Mouse (Mus musculus) ovary, postnatal 14 days (tissue): ENCODE data around the gene Ganc.

Experiments
- DNase-seq: peaks from one replicate; pipeline ENCODE4 v3.0.0; 2022; ENCODE audit warnings: low spot score

Gene Ganc

GRCm38 (mm10) chr2:120501931-120502604 lies 98.4 kb downstream of the Ganc start:
- no peak for DNase-seq

DNA sequence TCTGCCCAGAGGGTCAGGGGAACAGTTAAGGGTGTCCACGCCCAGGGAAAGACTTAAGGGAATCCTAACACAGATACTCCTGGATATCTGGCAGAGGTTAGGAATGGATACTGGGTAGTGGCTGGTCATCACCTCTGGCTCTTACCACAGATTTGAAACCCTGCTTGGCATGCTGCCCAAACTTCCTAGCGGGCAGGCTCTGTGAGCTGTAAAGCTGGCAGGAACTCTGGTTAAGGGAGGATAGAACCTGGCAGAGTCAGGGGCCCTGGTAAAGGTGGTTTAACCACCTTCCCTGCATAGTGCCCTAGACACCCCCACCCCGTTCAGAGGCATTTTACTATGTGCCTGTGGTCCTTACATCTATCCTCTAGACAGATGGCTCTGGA lies 98.9 kb downstream of the Ganc start:
- peak; percentile 13 for DNase-seq

GRCm38 (mm10) chr2:120503094-120503493 lies 99.4 kb downstream of the Ganc start:
- DNase-seq = no peak

DNA sequence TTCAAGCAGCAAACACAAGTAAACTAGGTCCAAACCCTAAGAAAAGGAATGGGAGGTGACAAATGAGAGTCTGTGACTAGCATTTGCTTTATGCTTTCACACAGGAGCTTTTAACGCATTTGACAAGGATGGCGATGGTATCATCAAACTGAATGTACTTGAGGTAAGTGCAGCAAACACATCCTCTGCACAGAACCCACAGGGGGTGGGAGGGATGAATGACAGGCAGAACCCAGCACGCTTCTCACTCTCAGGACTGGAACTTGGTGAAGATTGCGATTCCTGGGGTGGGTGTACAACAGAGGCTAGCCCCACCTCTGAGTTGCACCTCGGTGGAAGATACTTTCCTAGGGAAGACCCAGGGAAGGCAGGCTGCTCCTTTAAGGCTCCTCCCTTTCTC lies 100.3 kb downstream of the Ganc start:
- no peak for DNase-seq
